ENCODE assay signal across 35 mouse cellular contexts in the genomic region with DNA sequence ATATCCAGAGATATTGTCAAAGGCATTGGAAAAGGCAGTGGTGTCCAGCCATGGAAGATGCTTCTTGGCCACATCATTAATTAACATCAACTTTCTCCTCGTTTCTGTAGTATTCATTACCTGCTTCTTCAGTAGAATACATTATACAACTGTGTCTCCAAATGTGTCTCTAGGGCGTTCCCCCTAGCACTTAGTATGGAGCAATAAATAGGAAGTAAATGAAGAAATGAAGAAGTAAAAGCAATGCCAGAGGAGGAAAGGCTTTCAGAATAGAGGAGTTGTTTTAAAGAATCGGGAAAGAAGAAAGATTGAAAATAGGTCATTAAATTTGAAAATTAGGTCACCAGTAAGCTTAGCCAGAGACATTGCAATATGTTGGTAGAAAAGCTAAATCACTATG.
"Had no signal": no experiment of that assay in that cellular context is flagged by ENCODE, and none has a peak within 500 bp of the region (broad histone marks: within the 10 kb centered on the region; RNA-seq: fewer than 3 reads in every experiment).

No protein-coding gene starts in this region.

- H3K9ac ChIP-seq: heart, embryonic 12.5 days; heart, embryonic 13.5 days; heart, embryonic 15.5 days; hindbrain, embryonic 12.5 days; hindbrain, embryonic 13.5 days; hindbrain, embryonic 14.5 days; hindbrain, embryonic 15.5 days; intestine, embryonic 15.5 days; kidney, embryonic 15.5 days had no signal

- H3K27ac ChIP-seq: heart, embryonic 10.5 days; heart, embryonic 13.5 days; heart, embryonic 15.5 days; hindbrain, embryonic 10.5 days; hindbrain, embryonic 12.5 days; hindbrain, embryonic 13.5 days; hindbrain, embryonic 14.5 days; hindbrain, embryonic 15.5 days; hindbrain, postnatal 0 days; intestine, embryonic 15.5 days; kidney, embryonic 15.5 days; kidney, postnatal 0 days; layer of hippocampus, adult 2 months had no signal

- DNase-seq: heart, postnatal 10 days; heart, postnatal 14 days; heart, postnatal 36 days; heart, postnatal 4 days; kidney, adult 11 months; kidney, adult 18-20 months; kidney, adult 2 months; kidney, adult 8-10 months; kidney, adult 9 months; kidney, postnatal 10 days; kidney, postnatal 14 days; kidney, postnatal 25 days; kidney, postnatal 36 days; kidney, postnatal 4 days; layer of hippocampus, adult 9-11 months; layer of hippocampus, postnatal 36 days had no signal

- H3K27me3 ChIP-seq: heart, embryonic 15.5 days; hindbrain, embryonic 12.5 days; hindbrain, embryonic 13.5 days; hindbrain, embryonic 15.5 days; intestine, embryonic 15.5 days; kidney, embryonic 15.5 days had no signal

- H3K4me2 ChIP-seq: heart, embryonic 11.5 days; heart, embryonic 12.5 days; heart, embryonic 13.5 days; heart, embryonic 15.5 days; hindbrain, embryonic 12.5 days; hindbrain, embryonic 13.5 days; hindbrain, embryonic 14.5 days; hindbrain, embryonic 15.5 days; intestine, embryonic 15.5 days; kidney, embryonic 15.5 days had no signal

- H3K9me3 ChIP-seq: heart, embryonic 10.5 days; heart, embryonic 13.5 days; heart, embryonic 15.5 days; hindbrain, embryonic 10.5 days; hindbrain, embryonic 12.5 days; hindbrain, embryonic 15.5 days; intestine, embryonic 15.5 days; kidney, embryonic 15.5 days had no signal

- ATAC-seq: hindbrain, embryonic 16.5 days; hindbrain, postnatal 0 days; inflammation-experienced regulatory T-cells, adult 6 months; intestine, embryonic 15.5 days; intestine, embryonic 16.5 days; intestine, postnatal 0 days had no signal

- H3K4me3 ChIP-seq: heart, embryonic 10.5 days; heart, embryonic 12.5 days; heart, embryonic 13.5 days; heart, embryonic 15.5 days; hindbrain, embryonic 10.5 days; hindbrain, embryonic 12.5 days; hindbrain, embryonic 13.5 days; hindbrain, embryonic 15.5 days; intestine, embryonic 15.5 days; kidney, embryonic 15.5 days; layer of hippocampus, adult 2 months had no signal

- H3K4me1 ChIP-seq: heart, embryonic 15.5 days; hindbrain, embryonic 10.5 days; hindbrain, embryonic 12.5 days; hindbrain, embryonic 13.5 days; hindbrain, embryonic 15.5 days; intestine, embryonic 15.5 days; kidney, embryonic 15.5 days had no signal

- H3K36me3 ChIP-seq: heart, embryonic 10.5 days; heart, embryonic 12.5 days; heart, embryonic 13.5 days; heart, embryonic 15.5 days; hindbrain, embryonic 10.5 days; hindbrain, embryonic 12.5 days; hindbrain, embryonic 13.5 days; hindbrain, embryonic 15.5 days; intestine, embryonic 15.5 days; kidney, embryonic 15.5 days had no signal
